In genomic region chr12:108187541-108188091, GRCm38 (mm10) we compare ENCODE assay signal across 15 mouse cellular contexts. TPM values are rescaled to one million over a fixed set of nuclear protein-coding genes. Genes with fewer than 3 reads are reported as not detected.
DNase-seq lines count a peak whose midpoint lies in the region; ATAC-seq and TF ChIP-seq lines count a peak whose summit lies in the region.
"Had no signal": no experiment of that assay in that cellular context is flagged by ENCODE, and none has a peak within 500 bp of the region (broad histone marks: within the 10 kb centered on the region; RNA-seq: fewer than 3 reads in every experiment).

No protein-coding gene starts in this region.

- no peak overlapping the region for H3K27ac ChIP-seq in heart, postnatal 0 days (ENCODE audit: low read depth)
- H3K27ac ChIP-seq in liver, embryonic 14.5 days = no peak overlapping the region
- H3K27ac ChIP-seq in bone marrow macrophage, adult 2 months (ENCODE audit: insufficient read depth, low read depth, low read length) = no peak overlapping the region
- H3K27ac ChIP-seq in heart, embryonic 10.5 days = no peak overlapping the region
- H3K27ac ChIP-seq: embryonic facial prominence, embryonic 15.5 days; forebrain, embryonic 12.5 days; heart, embryonic 13.5 days; hindbrain, embryonic 14.5 days; liver, embryonic 13.5 days had no signal

- H3K4me3 ChIP-seq in heart, postnatal 0 days (ENCODE audit: low read depth, low read length) = no peak overlapping the region
- H3K4me3 ChIP-seq in liver, embryonic 14.5 days (ENCODE audit: insufficient read depth in 1 of 2, low read depth in 2 of 2, low read length in 2 of 2) = no peak overlapping the region
- H3K4me3 ChIP-seq in bone marrow macrophage, adult 2 months (ENCODE audit: insufficient read depth, low read length) = no peak overlapping the region
- no peak overlapping the region for H3K4me3 ChIP-seq in heart, embryonic 10.5 days
- H3K4me3 ChIP-seq: embryonic facial prominence, embryonic 15.5 days; forebrain, embryonic 12.5 days; heart, embryonic 13.5 days; liver, embryonic 13.5 days had no signal

- ATAC-seq in heart, postnatal 0 days (ENCODE audit: insufficient read depth, low read depth) = no peak
- ATAC-seq in liver, embryonic 14.5 days (ENCODE audit: insufficient read depth) = no peak
- ATAC-seq in granulocyte monocyte progenitor cell, adult 5-6 weeks (replicated peaks; ENCODE audit: poor library complexity, severe bottlenecking) = 0 out of 2 replicates have a peak, but pooled peaks have one; percentile 33

- H3K4me2 ChIP-seq in heart, postnatal 0 days (ENCODE audit: low read depth, low read length) = no peak overlapping the region
- no peak overlapping the region for H3K4me2 ChIP-seq in liver, embryonic 14.5 days (ENCODE audit: low read depth)
- H3K4me2 ChIP-seq: embryonic facial prominence, embryonic 15.5 days; forebrain, embryonic 12.5 days; heart, embryonic 13.5 days; hindbrain, embryonic 14.5 days; liver, embryonic 13.5 days had no signal

- 0 out of 2 replicates have a peak, but pooled peaks have one; percentile 3 for TF ChIP-seq CTCF in heart, postnatal 0 days (IDR thresholded peaks at IDR 0.05; ENCODE audit: low read depth)
- peak; percentile 27; the same call in 1 of the 2 replicates for TF ChIP-seq CTCF in liver, embryonic 14.5 days (IDR thresholded peaks at IDR 0.05; ENCODE audit: low read depth)
- TF ChIP-seq CTCF in bone marrow macrophage, adult 2 months (IDR thresholded peaks at IDR 0.05; ENCODE audit: low read depth, low read length) = 0 out of 2 replicates have a peak, but pooled peaks have one; percentile 11

- intact Hi-C loops in heart, postnatal 10 days (cut with DNase I) = no loop called here

- H3K27me3 ChIP-seq in heart, postnatal 0 days (ENCODE audit: control insufficient read depth, insufficient read depth, low read length) = no peaks in the 10 kb centered on the region
- no peaks in the 10 kb centered on the region for H3K27me3 ChIP-seq in liver, embryonic 14.5 days (ENCODE audit: control insufficient read depth, insufficient read depth, low read length)
- H3K27me3 ChIP-seq in heart, embryonic 10.5 days (ENCODE audit: insufficient read depth, poor library complexity, severe bottlenecking) = no peaks in the 10 kb centered on the region
- H3K27me3 ChIP-seq: embryonic facial prominence, embryonic 15.5 days; forebrain, embryonic 12.5 days; heart, embryonic 13.5 days; liver, embryonic 13.5 days had no signal

- TF ChIP-seq POLR2A in bone marrow macrophage, adult 2 months (IDR thresholded peaks at IDR 0.05; ENCODE audit: borderline replicate concordance, low read depth, low read length) = no peak

- no peaks in the 10 kb centered on the region for H3K9me3 ChIP-seq in heart, postnatal 0 days (replicated peaks; ENCODE audit: control insufficient read depth, low read length)
- no peaks in the 10 kb centered on the region for H3K9me3 ChIP-seq in liver, embryonic 14.5 days (ENCODE audit: control insufficient read depth, low read length)
- H3K9me3 ChIP-seq in heart, embryonic 10.5 days = no peaks in the 10 kb centered on the region
- H3K9me3 ChIP-seq: embryonic facial prominence, embryonic 15.5 days; forebrain, embryonic 12.5 days; heart, embryonic 13.5 days; liver, embryonic 13.5 days had no signal

- peaks cover 85% of the 10 kb centered on the region for H3K36me3 ChIP-seq in heart, postnatal 0 days (replicated peaks; ENCODE audit: control insufficient read depth, insufficient read depth, low read length)
- H3K36me3 ChIP-seq in liver, embryonic 14.5 days (replicated peaks; ENCODE audit: control insufficient read depth, insufficient read depth, low read depth) = peaks cover 46% of the 10 kb centered on the region
- peaks cover 84% of the 10 kb centered on the region for H3K36me3 ChIP-seq in heart, embryonic 10.5 days

- 92% methylated on average over 6 of the region's 6 CpGs for WGBS in heart, postnatal 0 days
- 87% methylated on average over 6 of the region's 6 CpGs for WGBS in liver, embryonic 14.5 days (ENCODE audit: insufficient replicate concordance)
- 89% methylated on average over 6 of the region's 6 CpGs for WGBS in heart, embryonic 10.5 days

- DNase-seq in heart, postnatal 0 days (ENCODE audit: low spot score) = no peak
- no peak for DNase-seq in heart, postnatal 10 days
- DNase-seq in liver, embryonic 14.5 days (ENCODE audit: low read depth in 3 of 3, low spot score in 3 of 3) = no peak
- DNase-seq in liver = no peak
- no peak for DNase-seq in heart, embryonic 10.5 days (ENCODE audit: low spot score)
- DNase-seq: kidney, adult 8-10 months; liver, embryonic 13.5 days; lung, postnatal 10 days; thymus, postnatal 14 days had no signal

- no peaks in the 10 kb centered on the region for H3K4me1 ChIP-seq in heart, postnatal 0 days (ENCODE audit: control insufficient read depth, insufficient read depth)
- H3K4me1 ChIP-seq in liver, embryonic 14.5 days (replicated peaks; ENCODE audit: control insufficient read depth in 2 of 2, insufficient read depth in 2 of 2, low read length in 1 of 2) = no peaks in the 10 kb centered on the region
- H3K4me1 ChIP-seq in bone marrow macrophage, adult 2 months (ENCODE audit: control insufficient read depth, insufficient read depth, low read length) = no peaks in the 10 kb centered on the region
- no peaks in the 10 kb centered on the region for H3K4me1 ChIP-seq in heart, embryonic 10.5 days
- H3K4me1 ChIP-seq: embryonic facial prominence, embryonic 15.5 days; forebrain, embryonic 12.5 days; heart, embryonic 13.5 days; liver, embryonic 13.5 days had no signal

- no peak for TF ChIP-seq EP300 in heart, postnatal 0 days (IDR thresholded peaks at IDR 0.05; ENCODE audit: low read depth)
- TF ChIP-seq EP300 in liver, embryonic 14.5 days (IDR thresholded peaks at IDR 0.05; ENCODE audit: low read depth) = no peak

- H3K9ac ChIP-seq in heart, postnatal 0 days (replicated peaks; ENCODE audit: low read depth, low read length) = no peak overlapping the region
- no peak overlapping the region for H3K9ac ChIP-seq in liver, embryonic 14.5 days (replicated peaks)
- H3K9ac ChIP-seq: embryonic facial prominence, embryonic 15.5 days; forebrain, embryonic 12.5 days; heart, embryonic 13.5 days; hindbrain, embryonic 14.5 days; liver, embryonic 13.5 days had no signal

RNA-seq across cellular contexts. Expression of gene Ccnk, which starts 8.2 kb away (rescaled TPM):
- total RNA-seq in heart, postnatal 0 days (2014; rRNA removed; ENCODE audit: low replicate concordance) = 4.3 and 8.2 TPM in 2 replicates
- polyA plus RNA-seq in heart, postnatal 0 days (2015; fragmentation: Nextera tagmentation; extraction: Ambion mirVana) = 1.5 and 1.7 TPM in 2 replicates
- total RNA-seq in heart, postnatal 10 days (2021) = 10 to 100 TPM; 29.0 to 30.6 TPM
- polyA plus RNA-seq in liver, embryonic 14.5 days (2012; rRNA removed) = 9.2 and 10.4 TPM in 2 replicates
- polyA plus RNA-seq in liver, embryonic 14.5 days (2014; fragmentation: Nextera tagmentation; extraction: Ambion mirVana) = 3.9 and 4.0 TPM in 2 replicates
- polyA plus RNA-seq in bone marrow macrophage, adult 2 months (2012; ENCODE audit: insufficient read depth, insufficient read length, missing spikeins) = 31.8 and 34.8 TPM in 2 replicates
- total RNA-seq in granulocyte monocyte progenitor cell, adult 5-6 weeks (2014; fragmentation: Nextera tagmentation) = 62.2 and 74.2 TPM in 2 replicates
- 7.4 and 15.4 TPM in 2 replicates for total RNA-seq in granulocyte monocyte progenitor cell, adult 5-6 weeks (2017)
- 2.0 and 3.6 TPM in 2 replicates for polyA plus RNA-seq in heart, embryonic 10.5 days (2016; fragmentation: Nextera tagmentation; extraction: Ambion mirVana)

RNA-seq across cellular contexts. Expression of gene Setd3, which starts 8.5 kb away (rescaled TPM):
- total RNA-seq in heart, postnatal 0 days (2014; rRNA removed; ENCODE audit: low replicate concordance) = 54.8 and 61.3 TPM in 2 replicates
- polyA plus RNA-seq in heart, postnatal 0 days (2015; fragmentation: Nextera tagmentation; extraction: Ambion mirVana) = 54.5 and 56.2 TPM in 2 replicates
- total RNA-seq in heart, postnatal 10 days (2021) = 10 to 100 TPM; 77.6 to 79.3 TPM
- polyA plus RNA-seq in liver, embryonic 14.5 days (2012; rRNA removed) = 15.2 and 26.8 TPM in 2 replicates
- polyA plus RNA-seq in liver, embryonic 14.5 days (2014; fragmentation: Nextera tagmentation; extraction: Ambion mirVana) = 43.4 and 46.2 TPM in 2 replicates
- 75.8 and 82.8 TPM in 2 replicates for polyA plus RNA-seq in bone marrow macrophage, adult 2 months (2012; ENCODE audit: insufficient read depth, insufficient read length, missing spikeins)
- 52.4 and 54.4 TPM in 2 replicates for total RNA-seq in granulocyte monocyte progenitor cell, adult 5-6 weeks (2014; fragmentation: Nextera tagmentation)
- 72.8 and 78.1 TPM in 2 replicates for total RNA-seq in granulocyte monocyte progenitor cell, adult 5-6 weeks (2017)
- 72.6 TPM in 2 replicates for polyA plus RNA-seq in heart, embryonic 10.5 days (2016; fragmentation: Nextera tagmentation; extraction: Ambion mirVana)
